Mouse (Mus musculus): Measurements from ENCODE around the gene Fam83g. TPM values are rescaled to one million over a fixed set of nuclear protein-coding genes. Genes with fewer than 3 reads are reported as not detected.

The Fam83g gene
- polyA plus RNA-seq, 1 experiment from 2014 or later: 2.8 TPM

- no peak overlapping the region for H3K27ac ChIP-seq
- WGBS: 50% methylated on average over 15 of the region's 15 CpGs
- no peaks in the 10 kb centered on the region for H3K36me3 ChIP-seq
- H3K4me3 ChIP-seq (replicated peaks): no peak overlapping the region
- H3K9me3 ChIP-seq (replicated peaks): no peaks in the 10 kb centered on the region
- H3K27me3 ChIP-seq: peaks cover 4% of the 10 kb centered on the region; the same call in 1 of the 2 replicates
- H3K4me2 ChIP-seq: no peak overlapping the region
- H3K4me1 ChIP-seq: peaks cover 4% of the 10 kb centered on the region; the same call in 1 of the 2 replicates
- no peak for ATAC-seq (replicated peaks; ENCODE audit: low FRiP score)
- no peak overlapping the region for H3K9ac ChIP-seq
Measured at GRCm38 (mm10) chr11:61713157-61713855, 29.4 kb downstream of the Fam83g start.

GRCm38 (mm10) chr11:61714346-61715117 is 30.6 kb downstream of the Fam83g start:
- H3K9ac ChIP-seq: no peak overlapping the region
- no peaks in the 10 kb centered on the region for H3K36me3 ChIP-seq
- ATAC-seq (replicated peaks; ENCODE audit: low FRiP score): peak; percentile 50
- no peak overlapping the region for H3K4me3 ChIP-seq (replicated peaks)
- no peaks in the 10 kb centered on the region for H3K4me1 ChIP-seq
- no peak overlapping the region for H3K4me2 ChIP-seq
- H3K27ac ChIP-seq: no peak overlapping the region
- no peaks in the 10 kb centered on the region for H3K9me3 ChIP-seq (replicated peaks)
- H3K27me3 ChIP-seq: peaks cover 4% of the 10 kb centered on the region; the same call in 1 of the 2 replicates
- WGBS: 51% methylated on average over 11 of the region's 11 CpGs

GRCm38 (mm10) chr11:61715130-61715529 is 31.2 kb downstream of the Fam83g start:
- Histone ChIP-seq H3K4me1 (no peaks in the 10 kb centered on the region), H3K27me3 (peaks cover 4% of the 10 kb centered on the region; the same call in 1 of the 2 replicates), H3K9ac (no peak overlapping the region), H3K36me3 (no peaks in the 10 kb centered on the region), H3K9me3 (replicated peaks) (no peaks in the 10 kb centered on the region), H3K27ac (no peak overlapping the region), H3K4me3 (replicated peaks) (no peak overlapping the region), H3K4me2 (no peak overlapping the region)
- ATAC-seq (replicated peaks; ENCODE audit: low FRiP score): no peak
- 70% methylated on average over 6 of the region's 6 CpGs for WGBS

- Histone ChIP-seq H3K4me2 (no peak overlapping the region), H3K36me3 (no peaks in the 10 kb centered on the region), H3K4me3 (replicated peaks) (no peak overlapping the region), H3K27ac (no peak overlapping the region), H3K9me3 (replicated peaks) (no peaks in the 10 kb centered on the region), H3K27me3 (peaks cover 4% of the 10 kb centered on the region; the same call in 1 of the 2 replicates), H3K9ac (no peak overlapping the region), H3K4me1 (peaks cover 8% of the 10 kb centered on the region; the same call in 1 of the 2 replicates)
- 67% methylated on average over 5 of the region's 5 CpGs for whole genome bisulfite sequencing
- no peak for ATAC-seq (replicated peaks; ENCODE audit: low FRiP score)
Measured at GRCm38 (mm10) chr11:61717990-61718389, 34.1 kb downstream of the Fam83g start.

GRCm38 (mm10) chr11:61719387-61719786 is 35.5 kb downstream of the Fam83g start:
- Histone ChIP-seq H3K27me3 (peaks cover 4% of the 10 kb centered on the region; the same call in 1 of the 2 replicates), H3K36me3 (no peaks in the 10 kb centered on the region), H3K9me3 (replicated peaks) (no peaks in the 10 kb centered on the region), H3K4me2 (no peak overlapping the region), H3K27ac (no peak overlapping the region), H3K4me3 (replicated peaks) (no peak overlapping the region), H3K9ac (no peak overlapping the region), H3K4me1 (peaks cover 8% of the 10 kb centered on the region; the same call in 1 of the 2 replicates)
- no peak for ATAC-seq (replicated peaks; ENCODE audit: low FRiP score)
- WGBS: 46% methylated on average over 3 of the region's 3 CpGs

GRCm38 (mm10) chr11:61719826-61720225 is 35.9 kb downstream of the Fam83g start:
- ATAC-seq (replicated peaks; ENCODE audit: low FRiP score): no peak
- Histone ChIP-seq H3K4me1 (peaks cover 8% of the 10 kb centered on the region; the same call in 1 of the 2 replicates), H3K27ac (no peak overlapping the region), H3K9ac (no peak overlapping the region), H3K4me3 (replicated peaks) (no peak overlapping the region), H3K4me2 (no peak overlapping the region), H3K36me3 (no peaks in the 10 kb centered on the region), H3K27me3 (peaks cover 3% of the 10 kb centered on the region; the same call in 1 of the 2 replicates), H3K9me3 (replicated peaks) (no peaks in the 10 kb centered on the region)
- WGBS: 62% methylated on average over 8 of the region's 8 CpGs

GRCm38 (mm10) chr11:61720636-61721035 is 36.7 kb downstream of the Fam83g start, which contains the start of gene Slc5a10:
Gene Slc5a10, minus strand, starts transcription at chr11:61720826.
- H3K27ac ChIP-seq: 0 out of 2 replicates have a peak within 1 kb of the TSS, but pooled peaks have one; percentile 45
- H3K9me3 ChIP-seq (replicated peaks): no peaks in the 10 kb centered on the region
- no peak for ATAC-seq (replicated peaks; ENCODE audit: low FRiP score)
- no peaks in the 10 kb centered on the region for H3K27me3 ChIP-seq
- H3K4me2 ChIP-seq: no peak within 1 kb of the TSS
- H3K36me3 ChIP-seq: no peaks in the 10 kb centered on the region
- H3K4me3 ChIP-seq (replicated peaks): no peak within 1 kb of the TSS
- H3K4me1 ChIP-seq: peaks cover 8% of the 10 kb centered on the region; the same call in 1 of the 2 replicates
- H3K9ac ChIP-seq: no peak within 1 kb of the TSS
- 64% methylated on average over 3 of the region's 3 CpGs for WGBS

- peak; percentile 44 for ATAC-seq (replicated peaks; ENCODE audit: low FRiP score)
- Histone ChIP-seq H3K4me3 (replicated peaks) (no peak overlapping the region), H3K27me3 (no peaks in the 10 kb centered on the region), H3K4me2 (no peak overlapping the region), H3K36me3 (peaks cover 9% of the 10 kb centered on the region; the same call in 1 of the 2 replicates), H3K9me3 (replicated peaks) (no peaks in the 10 kb centered on the region), H3K9ac (no peak overlapping the region), H3K27ac (0 out of 2 replicates have a peak overlapping the region, but pooled peaks have one; percentile 22), H3K4me1 (peaks cover 8% of the 10 kb centered on the region; the same call in 1 of the 2 replicates)
- 51% methylated on average over 5 of the region's 5 CpGs for WGBS
Measured at GRCm38 (mm10) chr11:61722077-61722476, 38.2 kb downstream of the Fam83g start.

GRCm38 (mm10) chr11:61728037-61728436 is 44.1 kb downstream of the Fam83g start:
- Histone ChIP-seq H3K9me3 (replicated peaks) (no peaks in the 10 kb centered on the region), H3K27me3 (no peaks in the 10 kb centered on the region), H3K4me3 (replicated peaks) (no peak overlapping the region), H3K4me1 (no peaks in the 10 kb centered on the region), H3K36me3 (peaks cover 64% of the 10 kb centered on the region), H3K4me2 (no peak overlapping the region), H3K9ac (no peak overlapping the region), H3K27ac (peak overlapping the region; percentile 5; the same call in 1 of the 2 replicates)
- 52% methylated on average over 2 of the region's 2 CpGs for WGBS
- no peak for ATAC-seq (replicated peaks; ENCODE audit: low FRiP score)

GRCm38 (mm10) chr11:61732672-61733071 is 48.8 kb downstream of the Fam83g start:
- H3K9me3 ChIP-seq (replicated peaks): no peaks in the 10 kb centered on the region
- no peak for ATAC-seq (replicated peaks; ENCODE audit: low FRiP score)
- H3K27ac ChIP-seq: no peak overlapping the region
- no peaks in the 10 kb centered on the region for H3K27me3 ChIP-seq
- no peak overlapping the region for H3K4me3 ChIP-seq (replicated peaks)
- no peak overlapping the region for H3K9ac ChIP-seq
- peaks cover 94% of the 10 kb centered on the region for H3K36me3 ChIP-seq
- H3K4me1 ChIP-seq: no peaks in the 10 kb centered on the region
- no peak overlapping the region for H3K4me2 ChIP-seq
- 91% methylated on average over 7 of the region's 7 CpGs for WGBS

- Histone ChIP-seq H3K4me1 (no peaks in the 10 kb centered on the region), H3K27me3 (no peaks in the 10 kb centered on the region), H3K9me3 (replicated peaks) (no peaks in the 10 kb centered on the region), H3K9ac (no peak overlapping the region), H3K4me2 (no peak overlapping the region), H3K4me3 (replicated peaks) (no peak overlapping the region), H3K27ac (no peak overlapping the region), H3K36me3 (peaks cover 98% of the 10 kb centered on the region)
- ATAC-seq (replicated peaks; ENCODE audit: low FRiP score): no peak
- 83% methylated on average over 1 of the region's 1 CpGs for WGBS
Measured at GRCm38 (mm10) chr11:61737290-61737689, 53.4 kb downstream of the Fam83g start.

- no peaks in the 10 kb centered on the region for H3K27me3 ChIP-seq
- no peak overlapping the region for H3K9ac ChIP-seq
- no peaks in the 10 kb centered on the region for H3K4me1 ChIP-seq
- H3K27ac ChIP-seq: no peak overlapping the region
- ATAC-seq (replicated peaks; ENCODE audit: low FRiP score): no peak
- no peak overlapping the region for H3K4me3 ChIP-seq (replicated peaks)
- H3K9me3 ChIP-seq (replicated peaks): no peaks in the 10 kb centered on the region
- peaks cover 96% of the 10 kb centered on the region for H3K36me3 ChIP-seq
- no peak overlapping the region for H3K4me2 ChIP-seq
- 82% methylated on average over 1 of the region's 1 CpGs for WGBS
Measured at GRCm38 (mm10) chr11:61740500-61740899, 56.6 kb downstream of the Fam83g start.
